In the genomic region with DNA sequence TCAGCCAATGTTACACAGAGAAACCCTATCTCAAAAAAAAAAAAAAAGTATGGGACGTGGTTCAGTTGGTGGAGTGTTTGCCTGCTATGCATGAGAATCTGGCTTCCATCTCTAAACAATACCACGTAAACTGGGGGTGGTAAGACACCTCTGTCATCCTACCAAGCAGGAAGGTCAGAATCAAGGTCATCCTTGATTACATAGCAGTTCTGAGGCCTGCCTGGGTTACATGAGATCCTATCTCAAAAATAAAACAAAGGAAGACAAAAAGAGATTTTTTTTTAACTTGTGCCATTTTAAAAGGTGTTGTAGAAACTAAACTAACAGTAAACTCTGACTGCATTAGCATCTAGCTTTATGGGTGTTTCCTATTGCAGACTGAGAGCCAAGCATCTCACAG, we compare ENCODE assay signal across 21 mouse cellular contexts.
A peak's percentile ranks its signal among the peaks of the same experiment; 100 is the strongest.
DNase-seq lines count a peak whose midpoint lies in the region; ATAC-seq and TF ChIP-seq lines count a peak whose summit lies in the region.
"Had no signal": no experiment of that assay in that cellular context is flagged by ENCODE, and none has a peak within 500 bp of the region (broad histone marks: within the 10 kb centered on the region; RNA-seq: fewer than 3 reads in every experiment).

No protein-coding gene starts in this region.

- no peak for TF ChIP-seq CTCF in intestine, postnatal 0 days (IDR thresholded peaks at IDR 0.05; ENCODE audit: low read depth)
- no peak for TF ChIP-seq CTCF in stomach, postnatal 0 days (IDR thresholded peaks at IDR 0.05; ENCODE audit: low read depth)

- H3K4me2 ChIP-seq in lung, embryonic 16.5 days (ENCODE audit: low read depth, low read length), result no peak overlapping the region
- H3K4me2 ChIP-seq in intestine, postnatal 0 days (replicated peaks; ENCODE audit: low read depth), result no peak overlapping the region
- no peak overlapping the region for H3K4me2 ChIP-seq in stomach, postnatal 0 days (replicated peaks; ENCODE audit: low read depth)
- H3K4me2 ChIP-seq: hindbrain, embryonic 13.5 days; limb, embryonic 12.5 days; liver, embryonic 13.5 days had no signal

- no peak overlapping the region for H3K9ac ChIP-seq in lung, embryonic 16.5 days (ENCODE audit: low read length)
- H3K9ac ChIP-seq in intestine, postnatal 0 days (ENCODE audit: low read depth, low read length), result no peak overlapping the region
- H3K9ac ChIP-seq in stomach, postnatal 0 days (ENCODE audit: low read length), result no peak overlapping the region
- H3K9ac ChIP-seq: hindbrain, embryonic 13.5 days; limb, embryonic 12.5 days; liver, embryonic 13.5 days had no signal

- DNase-seq in heart, embryonic 10.5 days (ENCODE audit: low spot score), result no peak
- DNase-seq in heart, adult 18-20 months, result no peak
- DNase-seq in lung, postnatal 4 days, result no peak
- no peak for DNase-seq in stomach, postnatal 0 days (ENCODE audit: low spot score)
- no peak for DNase-seq in neural tube, embryonic 10.5 days (ENCODE audit: extremely low spot score, low spot score)
- DNase-seq: adrenal gland, postnatal 36 days; cerebellum, adult 11 months; cerebellum, adult 9-11 months; kidney, postnatal 25 days; layer of hippocampus, postnatal 36 days; liver, embryonic 13.5 days had no signal

- H3K4me3 ChIP-seq in heart, embryonic 10.5 days, result no peak overlapping the region
- no peak overlapping the region for H3K4me3 ChIP-seq in lung, embryonic 16.5 days (ENCODE audit: low read length)
- no peak overlapping the region for H3K4me3 ChIP-seq in intestine, postnatal 0 days (ENCODE audit: low read depth, low read length)
- no peak overlapping the region for H3K4me3 ChIP-seq in stomach, postnatal 0 days (ENCODE audit: low read depth, low read length)
- H3K4me3 ChIP-seq: forebrain, embryonic 10.5 days; heart, adult 2 months; hindbrain, embryonic 13.5 days; layer of hippocampus, adult 2 months; limb, embryonic 12.5 days; liver, embryonic 13.5 days; midbrain, embryonic 10.5 days had no signal

- WGBS in heart, embryonic 10.5 days, result 53% methylated on average over 2 of the region's 2 CpGs
- 45% methylated on average over 2 of the region's 2 CpGs for WGBS in lung, embryonic 16.5 days
- WGBS in intestine, postnatal 0 days, result 61% methylated on average over 2 of the region's 2 CpGs
- 46% methylated on average over 2 of the region's 2 CpGs for WGBS in stomach, postnatal 0 days

- no peaks in the 10 kb centered on the region for H3K9me3 ChIP-seq in heart, embryonic 10.5 days
- no peaks in the 10 kb centered on the region for H3K9me3 ChIP-seq in lung, embryonic 16.5 days (ENCODE audit: control insufficient read depth, low read length)
- no peaks in the 10 kb centered on the region for H3K9me3 ChIP-seq in intestine, postnatal 0 days (ENCODE audit: control insufficient read depth)
- no peaks in the 10 kb centered on the region for H3K9me3 ChIP-seq in stomach, postnatal 0 days (ENCODE audit: control insufficient read depth, low read length)
- H3K9me3 ChIP-seq: forebrain, embryonic 10.5 days; hindbrain, embryonic 13.5 days; limb, embryonic 12.5 days; liver, embryonic 13.5 days; midbrain, embryonic 10.5 days had no signal

- peak overlapping the region; percentile 56; the same call in 1 of the 2 replicates for H3K27ac ChIP-seq in heart, embryonic 10.5 days
- peak overlapping the region; percentile 81 for H3K27ac ChIP-seq in lung, embryonic 16.5 days (ENCODE audit: low read length)
- peak overlapping the region; percentile 29; the same call in 1 of the 2 replicates for H3K27ac ChIP-seq in intestine, postnatal 0 days (ENCODE audit: low read depth, low read length)
- peak overlapping the region; percentile 71; the same call in 1 of the 2 replicates for H3K27ac ChIP-seq in stomach, postnatal 0 days (replicated peaks)
- H3K27ac ChIP-seq: forebrain, embryonic 10.5 days; heart, adult 2 months; hindbrain, embryonic 13.5 days; limb, embryonic 12.5 days; liver, embryonic 13.5 days; midbrain, embryonic 10.5 days had no signal

- no peak for ATAC-seq in lung, embryonic 16.5 days (ENCODE audit: low read depth)
- no peak for ATAC-seq in intestine, postnatal 0 days
- no peak for ATAC-seq in stomach, postnatal 0 days (ENCODE audit: low FRiP score, low TSS enrichment)
- ATAC-seq in cerebellum, adult (ENCODE audit: insufficient number of reproducible peaks, low FRiP score, low TSS enrichment), result no peak
- ATAC-seq: midbrain, embryonic 16.5 days had no signal

- H3K4me1 ChIP-seq in heart, embryonic 10.5 days, result peaks cover 31% of the 10 kb centered on the region
- H3K4me1 ChIP-seq in lung, embryonic 16.5 days (replicated peaks; ENCODE audit: control insufficient read depth, insufficient read depth, low read length), result peaks cover 38% of the 10 kb centered on the region
- 0 out of 2 replicates have a peak, but pooled peaks cover 3% of the 10 kb centered on the region for H3K4me1 ChIP-seq in intestine, postnatal 0 days (replicated peaks; ENCODE audit: control insufficient read depth, insufficient read depth, low read length)
- 0 out of 2 replicates have a peak, but pooled peaks cover 2% of the 10 kb centered on the region for H3K4me1 ChIP-seq in stomach, postnatal 0 days (replicated peaks; ENCODE audit: control insufficient read depth, insufficient read depth)

- H3K27me3 ChIP-seq in heart, embryonic 10.5 days (ENCODE audit: insufficient read depth, poor library complexity, severe bottlenecking), result no peaks in the 10 kb centered on the region
- H3K27me3 ChIP-seq in lung, embryonic 16.5 days (ENCODE audit: control insufficient read depth, insufficient read depth, low read depth, low read length), result no peaks in the 10 kb centered on the region
- H3K27me3 ChIP-seq in intestine, postnatal 0 days (replicated peaks; ENCODE audit: control insufficient read depth, insufficient read depth, low read length), result no peaks in the 10 kb centered on the region
- no peaks in the 10 kb centered on the region for H3K27me3 ChIP-seq in stomach, postnatal 0 days (ENCODE audit: control insufficient read depth, insufficient read depth, low read length)
- H3K27me3 ChIP-seq: hindbrain, embryonic 13.5 days; limb, embryonic 12.5 days; liver, embryonic 13.5 days had no signal

- no peaks in the 10 kb centered on the region for H3K36me3 ChIP-seq in heart, embryonic 10.5 days
- no peaks in the 10 kb centered on the region for H3K36me3 ChIP-seq in lung, embryonic 16.5 days (ENCODE audit: control insufficient read depth, insufficient read depth, low read length)
- H3K36me3 ChIP-seq in intestine, postnatal 0 days (ENCODE audit: control insufficient read depth, insufficient read depth), result peaks cover 58% of the 10 kb centered on the region
- no peaks in the 10 kb centered on the region for H3K36me3 ChIP-seq in stomach, postnatal 0 days (ENCODE audit: control insufficient read depth, insufficient read depth, low read length)
- H3K36me3 ChIP-seq: liver, embryonic 13.5 days had no signal

- TF ChIP-seq EP300 in stomach, postnatal 0 days (optimal IDR thresholded peaks at IDR 0.05), result no peak

Comparison
In these comparisons a context has a peak if more than half of its experiments do, and no peak if none do; other contexts are left out.
1. H3K27ac ChIP-seq: peak in every context shown above with its lines; median percentile 81 in lung, embryonic 16.5 days; 71 in stomach, postnatal 0 days; 56 in heart, embryonic 10.5 days; 29 in intestine, postnatal 0 days.